Mouse (Mus musculus) cortical plate, adult 2 months (tissue): ENCODE measurements around the gene Ndufab1. TPM values are rescaled to one million over a fixed set of nuclear protein-coding genes. Genes with fewer than 3 reads are reported as not detected.

Experiments
- H3K27ac ChIP-seq: fragments of 200-500 bp; 2 replicates; pipeline ENCODE4 v1.5.1; 2012; ENCODE audit warnings: low read length, control low read depth, inconsistent platforms; ENCODE audit not compliant: insufficient read depth
- H3K4me1 ChIP-seq: fragments of 200-500 bp; 2 replicates; pipeline ENCODE4 v1.6.1; 2011; ENCODE audit warnings: low read length; ENCODE audit not compliant: control insufficient read depth, insufficient read depth
- H3K4me3 ChIP-seq: fragments of 200-500 bp; 2 replicates; pipeline ENCODE4 v1.5.1; 2011; ENCODE audit warnings: mild to moderate bottlenecking, low read length, control low read depth; ENCODE audit not compliant: insufficient read depth
- CTCF ChIP-seq: fragments of 200-500 bp; IDR thresholded peaks from 2 replicates; pipeline ENCODE4 v1.5.1; 2011; ENCODE audit warnings: mild to moderate bottlenecking, control low read depth, low read length; ENCODE audit not compliant: insufficient read depth; ENCODE audit errors: extremely low read depth
- POLR2A ChIP-seq: fragments of 200-500 bp; IDR thresholded peaks from 2 replicates; pipeline ENCODE4 v1.6.1; 2011; ENCODE audit warnings: mild to moderate bottlenecking, low read length, control low read depth; ENCODE audit not compliant: insufficient read depth; ENCODE audit errors: extremely low read depth
- polyA plus RNA-seq: library from polyadenylated mRNA; depleted of rRNA; stranded (reverse); fragments of >200 nt; gene quantifications from 2 replicates; pipeline ENCODE4 v1.2.3, GENCODE M21; 2012; rRNA removed

Gene Ndufab1
- polyA plus RNA-seq, 1 experiment: 201 TPM

DNA sequence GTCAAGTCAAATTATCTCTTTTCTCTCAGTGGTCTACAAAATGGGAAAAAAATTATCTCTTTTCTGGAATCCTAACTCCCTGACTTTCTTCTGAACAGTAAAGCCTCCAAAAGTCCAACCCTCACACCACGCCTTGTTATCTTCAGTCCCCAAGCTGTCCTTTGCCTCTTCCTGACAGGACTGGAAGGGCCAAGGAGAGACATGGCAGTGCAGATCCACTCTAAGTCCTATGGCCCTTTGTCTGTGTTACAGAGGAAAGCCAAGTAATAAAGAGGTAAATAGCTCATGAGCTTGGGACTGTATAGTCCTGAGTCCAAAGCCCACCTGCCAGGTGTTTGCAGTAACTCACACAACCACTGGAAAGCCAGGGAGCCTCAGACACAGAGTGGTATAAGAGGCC, 56.0 kb downstream of the Ndufab1 start:
- 0 out of 2 replicates have a peak, but pooled peaks cover 1% of the 10 kb centered on the region for H3K4me1 ChIP-seq
- H3K4me3 ChIP-seq: no peak overlapping the region
- TF ChIP-seq POLR2A: no peak
- TF ChIP-seq CTCF: no peak
- no peak overlapping the region for H3K27ac ChIP-seq

DNA sequence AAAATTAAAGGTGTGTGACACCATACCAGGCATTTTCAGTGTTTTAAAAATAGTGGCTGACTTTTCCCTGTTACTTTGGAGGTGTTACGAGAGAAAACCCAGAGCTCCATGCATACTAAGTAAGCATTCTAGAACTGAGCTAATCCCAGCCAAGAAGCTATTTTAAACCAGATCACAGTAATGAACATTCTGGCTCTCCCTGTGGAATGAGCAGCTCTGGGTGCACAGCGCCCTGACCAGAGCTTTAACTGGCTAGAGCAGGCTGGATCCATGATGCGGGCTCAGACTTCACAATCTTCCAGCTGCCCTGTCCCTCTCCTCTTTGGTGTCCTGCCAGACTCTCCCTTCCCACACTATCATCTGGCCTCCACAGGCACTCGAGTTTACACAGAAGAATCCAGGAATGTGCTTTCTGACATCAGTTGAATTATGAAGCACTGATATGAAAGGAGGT, 56.5 kb downstream of the Ndufab1 start:
- no peak overlapping the region for H3K4me3 ChIP-seq
- 0 out of 2 replicates have a peak, but pooled peaks cover 1% of the 10 kb centered on the region for H3K4me1 ChIP-seq
- no peak for TF ChIP-seq CTCF
- TF ChIP-seq POLR2A: no peak
- no peak overlapping the region for H3K27ac ChIP-seq

DNA sequence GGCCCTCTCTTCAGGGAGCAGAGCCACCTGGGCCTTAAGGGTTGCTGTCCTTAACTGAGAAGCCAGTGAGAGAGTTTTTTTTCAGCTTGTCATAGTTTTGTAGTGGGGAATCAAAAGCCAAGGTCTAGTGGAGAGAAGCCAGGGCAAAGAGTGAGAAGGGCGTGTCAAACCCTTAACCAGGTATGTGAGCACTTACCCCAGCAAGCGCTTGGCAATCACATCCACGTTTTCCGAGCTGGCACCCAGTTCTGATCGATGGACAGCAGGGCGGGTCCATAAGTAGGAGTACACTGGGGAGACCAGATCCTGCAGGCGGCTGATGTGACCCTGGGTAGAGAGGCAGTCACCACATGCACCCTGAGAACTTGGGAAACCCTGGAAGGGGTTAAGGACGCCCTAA, 57.6 kb downstream of the Ndufab1 start:
- H3K27ac ChIP-seq: no peak overlapping the region
- H3K4me3 ChIP-seq: no peak overlapping the region
- TF ChIP-seq POLR2A: no peak
- no peak for TF ChIP-seq CTCF
- 0 out of 2 replicates have a peak, but pooled peaks cover 1% of the 10 kb centered on the region for H3K4me1 ChIP-seq

Other genes starting within 250 kb of the Ndufab1 start
- 0.06 and 0.15 TPM in 2 replicates for gene Scnn1b, start 236.8 kb downstream of the Ndufab1 start, polyA plus RNA-seq
- 28.9 and 30.9 TPM in 2 replicates for gene Cog7, start 120.2 kb downstream of the Ndufab1 start, polyA plus RNA-seq
- 31.0 and 31.5 TPM in 2 replicates for gene Gga2, start 80.7 kb downstream of the Ndufab1 start, polyA plus RNA-seq
- gene Ubfd1, start 34.7 kb downstream of the Ndufab1 start, polyA plus RNA-seq: 41.4 and 42.2 TPM in 2 replicates
- 4.8 and 6.0 TPM in 2 replicates for gene Ears2, start 34.6 kb downstream of the Ndufab1 start, polyA plus RNA-seq
- 1.6 and 2.1 TPM in 2 replicates for gene Palb2, start 31.1 kb upstream of the Ndufab1 start, polyA plus RNA-seq
- 124 and 126 TPM in 2 replicates for gene Dctn5, start 31.2 kb upstream of the Ndufab1 start, polyA plus RNA-seq
- 3.3 and 3.7 TPM in 2 replicates for gene Plk1, start 57.6 kb upstream of the Ndufab1 start, polyA plus RNA-seq
- gene Ern2, start 84.3 kb upstream of the Ndufab1 start, polyA plus RNA-seq: 0.10 and 0.13 TPM in 2 replicates
- gene Chp2, start 117.6 kb upstream of the Ndufab1 start, polyA plus RNA-seq: 2.2 and 2.3 TPM in 2 replicates
- 767 and 768 TPM in 2 replicates for gene Prkcb, start 186.9 kb upstream of the Ndufab1 start, polyA plus RNA-seq